Mouse (Mus musculus): ENCODE data around the gene Ncapd2. TPM values are rescaled to one million over a fixed set of nuclear protein-coding genes. Genes with fewer than 3 reads are reported as not detected.

Ncapd2 gene
- polyA plus RNA-seq, 1 experiment from 2014 or later, result 182 TPM

DNA sequence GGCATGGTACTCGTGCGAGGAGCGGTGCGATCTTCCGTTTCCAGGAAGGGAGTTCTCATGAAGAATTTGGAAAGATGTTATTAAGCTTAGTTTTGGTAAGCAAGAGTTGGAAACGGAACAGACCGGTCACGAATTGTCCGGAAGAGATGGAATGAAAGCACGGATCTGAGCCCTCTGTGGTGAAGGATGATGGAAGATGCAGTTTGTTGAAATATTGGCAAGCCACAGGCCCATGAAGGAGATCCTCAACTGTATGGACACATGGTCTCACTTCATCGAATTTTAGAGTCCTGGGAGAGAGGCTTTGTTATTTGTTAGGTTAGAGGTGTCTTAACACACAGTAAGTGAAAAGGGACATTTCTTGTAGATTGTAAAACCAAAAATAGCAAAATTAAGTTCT lies 59.0 kb downstream of the Ncapd2 start:
- 8% methylated on average over 11 of the region's 11 CpGs for WGBS
- Histone ChIP-seq H3K36me3 (ENCODE audit: control insufficient read depth, insufficient read depth, low read length) (peaks cover 43% of the 10 kb centered on the region), H3K9ac (ENCODE audit: low read length) (peak overlapping the region; percentile 79), H3K27me3 (ENCODE audit: control insufficient read depth, insufficient read depth, low read length) (no peaks in the 10 kb centered on the region), H3K4me2 (ENCODE audit: low read depth, severe bottlenecking) (peak overlapping the region; percentile 67), H3K4me1 (ENCODE audit: control insufficient read depth, insufficient read depth, low read length) (0 out of 2 replicates have a peak, but pooled peaks cover 3% of the 10 kb centered on the region), H3K9me3 (ENCODE audit: control insufficient read depth, low read length) (no peaks in the 10 kb centered on the region), H3K27ac (replicated peaks; ENCODE audit: low read depth, low read length) (no peak overlapping the region), H3K4me3 (ENCODE audit: low read depth, low read length) (peak overlapping the region; percentile 64)
- no peak for DNase-seq (ENCODE audit: low spot score)
- ATAC-seq (ENCODE audit: insufficient number of reproducible peaks, low FRiP score, low TSS enrichment, low read depth), result no peak

GRCm38 (mm10) chr6:125131302-125132156 lies 60.0 kb downstream of the Ncapd2 start, which contains the start of gene Nop2:
Nop2 (plus strand) TSS chr6:125131909.
- Histone ChIP-seq H3K4me2 (ENCODE audit: low read depth, severe bottlenecking) (peak within 1 kb of the TSS; percentile 67), H3K4me1 (ENCODE audit: control insufficient read depth, insufficient read depth, low read length) (0 out of 2 replicates have a peak, but pooled peaks cover 3% of the 10 kb centered on the region), H3K36me3 (ENCODE audit: control insufficient read depth, insufficient read depth, low read length) (peaks cover 35% of the 10 kb centered on the region), H3K27me3 (ENCODE audit: control insufficient read depth, insufficient read depth, low read length) (no peaks in the 10 kb centered on the region), H3K9me3 (ENCODE audit: control insufficient read depth, low read length) (no peaks in the 10 kb centered on the region), H3K27ac (replicated peaks; ENCODE audit: low read depth, low read length) (peak within 1 kb of the TSS; percentile 81), H3K4me3 (ENCODE audit: low read depth, low read length) (peak within 1 kb of the TSS; percentile 64), H3K9ac (ENCODE audit: low read length) (peak within 1 kb of the TSS; percentile 79)
- WGBS, result under 1% methylated on average over 65 of the region's 66 CpGs
- DNase-seq (ENCODE audit: low spot score) (peak; percentile 97), ATAC-seq (ENCODE audit: insufficient number of reproducible peaks, low FRiP score, low TSS enrichment, low read depth) (peak; percentile 92)

DNA sequence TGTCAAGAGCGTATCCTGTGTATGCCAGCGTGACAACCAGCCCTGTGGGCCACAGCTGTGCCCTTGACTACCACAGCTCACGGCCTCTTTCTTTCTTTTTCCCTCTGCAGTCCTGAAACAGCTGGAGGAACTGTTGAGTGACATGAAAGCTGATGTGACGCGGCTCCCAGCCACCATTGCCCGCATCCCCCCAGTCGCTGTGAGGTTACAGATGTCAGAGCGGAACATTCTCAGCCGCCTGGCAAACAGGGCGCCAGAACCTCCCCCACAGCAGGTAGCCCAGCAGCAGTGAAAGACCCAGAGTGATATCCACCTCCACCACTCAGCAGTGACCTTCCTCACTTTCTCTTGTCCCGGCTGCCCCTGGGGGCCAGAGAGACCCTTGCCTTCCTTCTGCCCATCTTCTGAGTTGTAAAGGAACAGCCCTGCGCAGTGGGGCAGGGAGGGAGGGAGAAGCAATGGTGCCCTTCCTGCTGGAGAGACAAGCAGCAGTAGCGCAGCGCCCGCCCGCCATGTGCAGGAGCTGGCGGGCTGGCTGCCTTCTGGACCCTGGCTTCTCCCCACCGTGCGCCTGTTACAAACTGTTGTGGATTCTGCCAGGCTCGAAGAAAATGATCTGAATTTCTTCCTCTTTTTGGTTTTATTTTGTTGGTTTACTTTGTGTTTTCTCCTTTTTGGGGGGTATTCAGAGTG lies 61.6 kb downstream of the Ncapd2 start:
- DNase-seq (ENCODE audit: low spot score) (no peak), ATAC-seq (ENCODE audit: insufficient number of reproducible peaks, low FRiP score, low TSS enrichment, low read depth) (no peak)
- H3K9me3 ChIP-seq (ENCODE audit: control insufficient read depth, low read length), result no peaks in the 10 kb centered on the region
- H3K4me3 ChIP-seq (ENCODE audit: low read depth, low read length), result no peak overlapping the region
- 0 out of 2 replicates have a peak, but pooled peaks cover 3% of the 10 kb centered on the region for H3K4me1 ChIP-seq (ENCODE audit: control insufficient read depth, insufficient read depth, low read length)
- 89% methylated on average over 20 of the region's 20 CpGs for WGBS
- no peaks in the 10 kb centered on the region for H3K27me3 ChIP-seq (ENCODE audit: control insufficient read depth, insufficient read depth, low read length)
- no peak overlapping the region for H3K9ac ChIP-seq (ENCODE audit: low read length)
- H3K4me2 ChIP-seq (ENCODE audit: low read depth, severe bottlenecking), result no peak overlapping the region
- H3K36me3 ChIP-seq (ENCODE audit: control insufficient read depth, insufficient read depth, low read length), result peaks cover 24% of the 10 kb centered on the region
- H3K27ac ChIP-seq (replicated peaks; ENCODE audit: low read depth, low read length), result 0 out of 2 replicates have a peak overlapping the region, but pooled peaks have one; percentile 12

DNA sequence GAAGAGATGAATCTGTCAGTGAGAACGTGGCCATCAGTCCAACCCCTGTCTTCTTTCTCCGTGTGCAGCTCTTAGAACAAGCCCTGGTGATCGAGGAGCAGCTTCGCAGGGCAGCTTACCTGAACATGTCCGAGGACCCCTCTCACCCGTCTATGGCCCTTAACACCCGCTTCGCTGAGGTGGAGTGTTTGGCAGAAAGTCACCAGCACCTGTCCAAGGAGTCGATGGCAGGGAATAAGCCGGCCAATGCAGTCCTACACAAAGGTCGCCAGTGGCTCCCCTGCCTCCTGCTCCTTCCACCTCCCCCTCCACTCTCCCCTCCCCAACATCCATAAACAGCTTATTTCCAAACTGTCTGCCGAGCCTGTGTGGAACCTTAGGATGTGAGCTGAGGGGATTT lies 62.8 kb downstream of the Ncapd2 start:
- Histone ChIP-seq H3K27me3 (ENCODE audit: control insufficient read depth, insufficient read depth, low read length) (no peaks in the 10 kb centered on the region), H3K36me3 (ENCODE audit: control insufficient read depth, insufficient read depth, low read length) (peaks cover 28% of the 10 kb centered on the region), H3K27ac (replicated peaks; ENCODE audit: low read depth, low read length) (no peak overlapping the region), H3K4me3 (ENCODE audit: low read depth, low read length) (no peak overlapping the region), H3K4me2 (ENCODE audit: low read depth, severe bottlenecking) (no peak overlapping the region), H3K9ac (ENCODE audit: low read length) (no peak overlapping the region), H3K9me3 (ENCODE audit: control insufficient read depth, low read length) (no peaks in the 10 kb centered on the region), H3K4me1 (ENCODE audit: control insufficient read depth, insufficient read depth, low read length) (0 out of 2 replicates have a peak, but pooled peaks cover 3% of the 10 kb centered on the region)
- ATAC-seq (ENCODE audit: insufficient number of reproducible peaks, low FRiP score, low TSS enrichment, low read depth) (no peak), DNase-seq (ENCODE audit: low spot score) (no peak)
- 90% methylated on average over 12 of the region's 12 CpGs for WGBS

DNA sequence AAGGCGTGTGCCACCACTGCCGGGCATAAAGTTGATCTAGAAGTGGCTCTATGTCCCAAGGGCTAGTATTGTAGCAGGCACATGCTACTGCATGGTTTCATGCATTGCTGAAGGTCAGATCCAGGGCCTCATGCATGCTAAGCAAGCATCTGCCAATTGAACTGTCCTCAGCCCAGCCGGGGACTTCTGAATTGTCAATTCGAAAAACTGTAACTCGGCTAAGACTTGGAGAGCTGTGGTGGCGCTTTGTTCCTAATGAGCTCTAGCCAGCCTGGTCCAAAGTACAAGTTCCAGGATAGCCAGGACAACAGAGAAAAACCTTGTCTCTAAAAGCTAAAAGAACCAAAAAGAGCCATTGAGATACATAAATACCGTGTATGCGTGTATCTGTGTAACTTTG lies 72.1 kb downstream of the Ncapd2 start:
- DNase-seq (ENCODE audit: low spot score) (no peak), ATAC-seq (ENCODE audit: insufficient number of reproducible peaks, low FRiP score, low TSS enrichment, low read depth) (no peak)
- Histone ChIP-seq H3K4me2 (ENCODE audit: low read depth, severe bottlenecking) (no peak overlapping the region), H3K9me3 (ENCODE audit: control insufficient read depth, low read length) (no peaks in the 10 kb centered on the region), H3K4me1 (ENCODE audit: control insufficient read depth, insufficient read depth, low read length) (no peaks in the 10 kb centered on the region), H3K27me3 (ENCODE audit: control insufficient read depth, insufficient read depth, low read length) (no peaks in the 10 kb centered on the region), H3K4me3 (ENCODE audit: low read depth, low read length) (no peak overlapping the region), H3K27ac (replicated peaks; ENCODE audit: low read depth, low read length) (no peak overlapping the region), H3K9ac (ENCODE audit: low read length) (no peak overlapping the region), H3K36me3 (ENCODE audit: control insufficient read depth, insufficient read depth, low read length) (peaks cover 41% of the 10 kb centered on the region)
- WGBS, result 95% methylated on average over 8 of the region's 8 CpGs

Small RNA genes within 50 kb of the gene (microRNA-seq; reads per million reads assigned to microRNA genes)
- gene Mir3098 (0.92 reads per million), gene Mir8113 (not detected)

Other genes starting within 250 kb of the Ncapd2 start
- 126 and 129 TPM in 2 replicates for gene Cops7a, start 226.2 kb downstream of the Ncapd2 start, polyA plus RNA-seq (2014; fragmentation: Nextera tagmentation; extraction: Ambion mirVana)
- 2.2 and 2.4 TPM in 2 replicates for gene Pianp, start 195.0 kb downstream of the Ncapd2 start, polyA plus RNA-seq (2014; fragmentation: Nextera tagmentation; extraction: Ambion mirVana)
- gene Zfp384, start 182.6 kb downstream of the Ncapd2 start, polyA plus RNA-seq (2014; fragmentation: Nextera tagmentation; extraction: Ambion mirVana), result 11.0 and 12.9 TPM in 2 replicates
- gene Ing4, start 151.9 kb downstream of the Ncapd2 start, polyA plus RNA-seq (2014; fragmentation: Nextera tagmentation; extraction: Ambion mirVana), result 128 and 134 TPM in 2 replicates
- 13.3 and 16.1 TPM in 2 replicates for gene Acrbp, start 142.0 kb downstream of the Ncapd2 start, polyA plus RNA-seq (2014; fragmentation: Nextera tagmentation; extraction: Ambion mirVana)
- 0.32 TPM in 1 of 2 replicates, not detected in the other for gene Lpar5, start 123.8 kb downstream of the Ncapd2 start, polyA plus RNA-seq (2014; fragmentation: Nextera tagmentation; extraction: Ambion mirVana)
- gene Chd4, start 95.7 kb downstream of the Ncapd2 start, polyA plus RNA-seq (2014; fragmentation: Nextera tagmentation; extraction: Ambion mirVana), result 110 and 117 TPM in 2 replicates
- 71.4 and 76.3 TPM in 2 replicates for gene Nop2, start 59.8 kb downstream of the Ncapd2 start, polyA plus RNA-seq (2014; fragmentation: Nextera tagmentation; extraction: Ambion mirVana)
- 12.7 and 14.5 TPM in 2 replicates for gene Iffo1, start 46.5 kb downstream of the Ncapd2 start, polyA plus RNA-seq (2014; fragmentation: Nextera tagmentation; extraction: Ambion mirVana)
- 2,642 and 2,787 TPM in 2 replicates for gene Gapdh, start 25.2 kb downstream of the Ncapd2 start, polyA plus RNA-seq (2014; fragmentation: Nextera tagmentation; extraction: Ambion mirVana)
- 216 and 218 TPM in 2 replicates for gene Mrpl51, start 100 bp upstream of the Ncapd2 start, polyA plus RNA-seq (2014; fragmentation: Nextera tagmentation; extraction: Ambion mirVana)
- gene Vamp1, start 23.9 kb upstream of the Ncapd2 start, polyA plus RNA-seq (2014; fragmentation: Nextera tagmentation; extraction: Ambion mirVana), result 2.3 and 2.6 TPM in 2 replicates
- 0.82 and 0.87 TPM in 2 replicates for gene Tapbpl, start 40.2 kb upstream of the Ncapd2 start, polyA plus RNA-seq (2014; fragmentation: Nextera tagmentation; extraction: Ambion mirVana)
- 0.89 and 1.4 TPM in 2 replicates for gene Cd27, start 45.3 kb upstream of the Ncapd2 start, polyA plus RNA-seq (2014; fragmentation: Nextera tagmentation; extraction: Ambion mirVana)
- gene Tuba3a, start 94.3 kb upstream of the Ncapd2 start, polyA plus RNA-seq (2014; fragmentation: Nextera tagmentation; extraction: Ambion mirVana), result 0.35 TPM in 1 of 2 replicates, not detected in the other
- 34.5 and 36.6 TPM in 2 replicates for gene Ltbr, start 122.2 kb upstream of the Ncapd2 start, polyA plus RNA-seq (2014; fragmentation: Nextera tagmentation; extraction: Ambion mirVana)
- 1.2 and 1.3 TPM in 2 replicates for gene Scnn1a, start 129.0 kb upstream of the Ncapd2 start, polyA plus RNA-seq (2014; fragmentation: Nextera tagmentation; extraction: Ambion mirVana)
- 45.4 and 46.6 TPM in 2 replicates for gene Tnfrsf1a, start 157.7 kb upstream of the Ncapd2 start, polyA plus RNA-seq (2014; fragmentation: Nextera tagmentation; extraction: Ambion mirVana)
- 0.13 and 0.27 TPM in 2 replicates for gene Plekhg6, start 189.1 kb upstream of the Ncapd2 start, polyA plus RNA-seq (2014; fragmentation: Nextera tagmentation; extraction: Ambion mirVana)